Mouse (Mus musculus): ENCODE measurements around the gene Gm20532. TPM values are rescaled to one million over a fixed set of nuclear protein-coding genes. Genes with fewer than 3 reads are reported as not detected.
"Not testable (repeated sequence)": the region's sequence is repeated elsewhere in the genome, so short reads cannot be mapped to it uniquely, and the experiment has no call there.

Gene Gm20532
- polyA plus RNA-seq, 1 experiment from 2014 or later: not detected

- DNase-seq (ENCODE audit: low spot score, missing footprints) (no peak), ATAC-seq (ENCODE audit: low FRiP score) (peak; percentile 52; the same call in 1 of the 2 replicates)
- Histone ChIP-seq H3K4me2 (peak overlapping the region; percentile 47), H3K27ac (ENCODE audit: low read depth, low read length) (no peak overlapping the region), H3K4me3 (ENCODE audit: low read depth, low read length) (peak overlapping the region; percentile 25), H3K36me3 (ENCODE audit: control insufficient read depth, insufficient read depth, low read length) (no peaks in the 10 kb centered on the region), H3K9me3 (ENCODE audit: control insufficient read depth, low read length) (no peaks in the 10 kb centered on the region), H3K27me3 (ENCODE audit: control insufficient read depth, insufficient read depth, low read length) (no peaks in the 10 kb centered on the region), H3K4me1 (ENCODE audit: control insufficient read depth, insufficient read depth, low read length) (no peaks in the 10 kb centered on the region), H3K9ac (ENCODE audit: low read length) (peak overlapping the region; percentile 44)
- 3% methylated on average over 20 of the region's 20 CpGs for WGBS
These were observed 74.8 kb downstream of the Gm20532 start for GRCm38 (mm10) chr2:26661143-26661752.

GRCm38 (mm10) chr2:26661768-26662508, 75.5 kb downstream of the Gm20532 start:
- no peaks in the 10 kb centered on the region for H3K36me3 ChIP-seq (ENCODE audit: control insufficient read depth, insufficient read depth, low read length)
- WGBS: 51% methylated on average over 29 of the region's 29 CpGs
- H3K4me1 ChIP-seq (ENCODE audit: control insufficient read depth, insufficient read depth, low read length): no peaks in the 10 kb centered on the region
- peak overlapping the region; percentile 47 for H3K4me2 ChIP-seq
- H3K27ac ChIP-seq (ENCODE audit: low read depth, low read length): no peak overlapping the region
- peak overlapping the region; percentile 25 for H3K4me3 ChIP-seq (ENCODE audit: low read depth, low read length)
- no peaks in the 10 kb centered on the region for H3K27me3 ChIP-seq (ENCODE audit: control insufficient read depth, insufficient read depth, low read length)
- no peaks in the 10 kb centered on the region for H3K9me3 ChIP-seq (ENCODE audit: control insufficient read depth, low read length)
- H3K9ac ChIP-seq (ENCODE audit: low read length): peak overlapping the region; percentile 44
- ATAC-seq (ENCODE audit: low FRiP score) (no peak), DNase-seq (ENCODE audit: low spot score, missing footprints) (no peak)

- Histone ChIP-seq H3K27ac (ENCODE audit: low read depth, low read length) (no peak overlapping the region), H3K9ac (ENCODE audit: low read length) (no peak overlapping the region), H3K36me3 (ENCODE audit: control insufficient read depth, insufficient read depth, low read length) (no peaks in the 10 kb centered on the region), H3K4me1 (ENCODE audit: control insufficient read depth, insufficient read depth, low read length) (no peaks in the 10 kb centered on the region), H3K27me3 (ENCODE audit: control insufficient read depth, insufficient read depth, low read length) (no peaks in the 10 kb centered on the region), H3K9me3 (ENCODE audit: control insufficient read depth, low read length) (no peaks in the 10 kb centered on the region), H3K4me2 (no peak overlapping the region), H3K4me3 (ENCODE audit: low read depth, low read length) (no peak overlapping the region)
- DNase-seq (ENCODE audit: low spot score, missing footprints): no peak
- ATAC-seq (ENCODE audit: low FRiP score): no peak
- 85% methylated on average over 13 of the region's 13 CpGs for WGBS
These were observed 76.1 kb downstream of the Gm20532 start for GRCm38 (mm10) chr2:26662509-26662882.

GRCm38 (mm10) chr2:26663112-26663511, 76.7 kb downstream of the Gm20532 start:
- Histone ChIP-seq H3K9ac (ENCODE audit: low read length) (no peak overlapping the region), H3K4me1 (ENCODE audit: control insufficient read depth, insufficient read depth, low read length) (no peaks in the 10 kb centered on the region), H3K36me3 (ENCODE audit: control insufficient read depth, insufficient read depth, low read length) (no peaks in the 10 kb centered on the region), H3K27ac (ENCODE audit: low read depth, low read length) (no peak overlapping the region), H3K9me3 (ENCODE audit: control insufficient read depth, low read length) (no peaks in the 10 kb centered on the region), H3K4me2 (no peak overlapping the region), H3K4me3 (ENCODE audit: low read depth, low read length) (no peak overlapping the region), H3K27me3 (ENCODE audit: control insufficient read depth, insufficient read depth, low read length) (no peaks in the 10 kb centered on the region)
- DNase-seq (ENCODE audit: low spot score, missing footprints) (no peak), ATAC-seq (ENCODE audit: low FRiP score) (no peak)
- 86% methylated on average over 10 of the region's 10 CpGs for WGBS

GRCm38 (mm10) chr2:26663551-26663950, 77.1 kb downstream of the Gm20532 start:
- peak; percentile 88 for DNase-seq (ENCODE audit: low spot score, missing footprints)
- not testable (repeated sequence) for H3K9ac ChIP-seq (ENCODE audit: low read length)
- WGBS: 85% methylated on average over 1 of the region's 1 CpGs

GRCm38 (mm10) chr2:26668746-26669145, 82.3 kb downstream of the Gm20532 start:
- Histone ChIP-seq H3K36me3 (ENCODE audit: control insufficient read depth, insufficient read depth, low read length) (no peaks in the 10 kb centered on the region), H3K4me1 (ENCODE audit: control insufficient read depth, insufficient read depth, low read length) (no peaks in the 10 kb centered on the region), H3K4me3 (ENCODE audit: low read depth, low read length) (no peak overlapping the region), H3K9me3 (ENCODE audit: control insufficient read depth, low read length) (no peaks in the 10 kb centered on the region), H3K4me2 (no peak overlapping the region), H3K27ac (ENCODE audit: low read depth, low read length) (no peak overlapping the region), H3K9ac (ENCODE audit: low read length) (no peak overlapping the region), H3K27me3 (ENCODE audit: control insufficient read depth, insufficient read depth, low read length) (no peaks in the 10 kb centered on the region)
- DNase-seq (ENCODE audit: low spot score, missing footprints): no peak
- ATAC-seq (ENCODE audit: low FRiP score): no peak

More at GRCm38 (mm10) chr2:26663551-26663950, 77.1 kb downstream of the Gm20532 start:
- not testable (repeated sequence) for H3K4me1 ChIP-seq (ENCODE audit: control insufficient read depth, insufficient read depth, low read length); ATAC-seq (ENCODE audit: low FRiP score); H3K27ac ChIP-seq (ENCODE audit: low read depth, low read length); H3K9me3 ChIP-seq (ENCODE audit: control insufficient read depth, low read length); H3K36me3 ChIP-seq (ENCODE audit: control insufficient read depth, insufficient read depth, low read length); H3K4me3 ChIP-seq (ENCODE audit: low read depth, low read length); H3K27me3 ChIP-seq (ENCODE audit: control insufficient read depth, insufficient read depth, low read length); H3K4me2 ChIP-seq

GRCm38 (mm10) chr2:26671182-26671581, 84.7 kb downstream of the Gm20532 start, which contains the start of gene Lcn4:
Lcn4 (minus strand) TSS chr2:26671282.
- no peaks in the 10 kb centered on the region for H3K27me3 ChIP-seq (ENCODE audit: control insufficient read depth, insufficient read depth, low read length)
- H3K36me3 ChIP-seq (ENCODE audit: control insufficient read depth, insufficient read depth, low read length): no peaks in the 10 kb centered on the region
- ATAC-seq (ENCODE audit: low FRiP score) (no peak), DNase-seq (ENCODE audit: low spot score, missing footprints) (no peak)
- H3K4me3 ChIP-seq (ENCODE audit: low read depth, low read length): no peak within 1 kb of the TSS
- H3K27ac ChIP-seq (ENCODE audit: low read depth, low read length): no peak within 1 kb of the TSS
- no peak within 1 kb of the TSS for H3K4me2 ChIP-seq
- H3K9ac ChIP-seq (ENCODE audit: low read length): no peak within 1 kb of the TSS
- H3K9me3 ChIP-seq (ENCODE audit: control insufficient read depth, low read length): no peaks in the 10 kb centered on the region
- no peaks in the 10 kb centered on the region for H3K4me1 ChIP-seq (ENCODE audit: control insufficient read depth, insufficient read depth, low read length)
- WGBS: 93% methylated on average over 3 of the region's 3 CpGs

MicroRNA genes within 50 kb of the gene (microRNA counts, 519-probe panel; counts per million panel counts)
- microRNA mmu-miR-126-3p (7,254 counts per million, percentile 94 among the panel's probes with 10 or more counts), microRNA mmu-miR-126-5p (5,066 counts per million, percentile 55 among the panel's probes with 10 or more counts)

Small RNA genes within 50 kb of the gene (microRNA-seq; reads per million reads assigned to microRNA genes)
- gene Mir126a (0.57 reads per million), gene Mir126b (not detected)

Other genes with a start within 250 kb of the Gm20532 start
- 29.5 and 35.0 TPM in 2 replicates for gene Dnlz, start 234.5 kb upstream of the Gm20532 start, polyA plus RNA-seq (2014; fragmentation: Nextera tagmentation; extraction: Ambion mirVana)
- gene Card9, start 225.7 kb upstream of the Gm20532 start, polyA plus RNA-seq (2014; fragmentation: Nextera tagmentation; extraction: Ambion mirVana): 0.99 and 1.1 TPM in 2 replicates
- gene Snapc4, start 206.0 kb upstream of the Gm20532 start, polyA plus RNA-seq (2014; fragmentation: Nextera tagmentation; extraction: Ambion mirVana): 22.3 and 22.5 TPM in 2 replicates
- 115 and 119 TPM in 2 replicates for gene Entr1, start 197.3 kb upstream of the Gm20532 start, polyA plus RNA-seq (2014; fragmentation: Nextera tagmentation; extraction: Ambion mirVana)
- gene Pmpca, start 197.3 kb upstream of the Gm20532 start, polyA plus RNA-seq (2014; fragmentation: Nextera tagmentation; extraction: Ambion mirVana): 110 and 118 TPM in 2 replicates
- gene Inpp5e, start 177.4 kb upstream of the Gm20532 start, polyA plus RNA-seq (2014; fragmentation: Nextera tagmentation; extraction: Ambion mirVana): 21.5 and 23.3 TPM in 2 replicates
- gene Sec16a, start 141.4 kb upstream of the Gm20532 start, polyA plus RNA-seq (2014; fragmentation: Nextera tagmentation; extraction: Ambion mirVana): 28.2 and 29.8 TPM in 2 replicates
- gene Notch1, start 70.0 kb upstream of the Gm20532 start, polyA plus RNA-seq (2014; fragmentation: Nextera tagmentation; extraction: Ambion mirVana): 40.8 and 47.5 TPM in 2 replicates
- gene Egfl7, start 6.6 kb upstream of the Gm20532 start, polyA plus RNA-seq (2014; fragmentation: Nextera tagmentation; extraction: Ambion mirVana): 52.6 and 58.3 TPM in 2 replicates
- 8.2 TPM in 2 replicates for gene Agpat2, start 17.8 kb downstream of the Gm20532 start, polyA plus RNA-seq (2014; fragmentation: Nextera tagmentation; extraction: Ambion mirVana)
- gene Fam69b, start 41.8 kb downstream of the Gm20532 start, polyA plus RNA-seq (2014; fragmentation: Nextera tagmentation; extraction: Ambion mirVana): 42.9 and 47.4 TPM in 2 replicates
- not detected in 2 replicates for gene Lcn4, start 84.6 kb downstream of the Gm20532 start, polyA plus RNA-seq (2014; fragmentation: Nextera tagmentation; extraction: Ambion mirVana)

Data from midbrain, embryonic 11.5 days (tissue).